Mouse (Mus musculus): Measurements from ENCODE around the gene Avpi1.
"Not testable (repeated sequence)": the region's sequence is repeated elsewhere in the genome, so short reads cannot be mapped to it uniquely, and the experiment has no call there.

Avpi1 gene

GRCm38 (mm10) chr19:42115783-42116335 is 13.0 kb downstream of the Avpi1 start:
- DNase-seq (ENCODE audit: low read depth, low spot score) = no peak

- no peak for DNase-seq (ENCODE audit: low read depth, low spot score)
Measured at GRCm38 (mm10) chr19:42104681-42105080, 24.2 kb downstream of the Avpi1 start.

GRCm38 (mm10) chr19:42099406-42099805 is 29.5 kb downstream of the Avpi1 start:
- no peak for DNase-seq (ENCODE audit: low read depth, low spot score)

- no peak for DNase-seq (ENCODE audit: low read depth, low spot score)
Measured at GRCm38 (mm10) chr19:42090637-42091141, 38.2 kb downstream of the Avpi1 start.

GRCm38 (mm10) chr19:42089748-42090595 is 38.9 kb downstream of the Avpi1 start, which contains the start of gene Pi4k2a:
Pi4k2a (plus strand) TSS chr19:42090470.
- peak; percentile 99 for DNase-seq (ENCODE audit: low read depth, low spot score)

- no peak for DNase-seq (ENCODE audit: low read depth, low spot score)
Measured at GRCm38 (mm10) chr19:42089103-42089747, 39.6 kb downstream of the Avpi1 start.

GRCm38 (mm10) chr19:42086166-42086565 is 42.7 kb downstream of the Avpi1 start, which contains the start of gene Morn4:
Morn4 (minus strand) TSS chr19:42086357.
- peak; percentile 90 for DNase-seq (ENCODE audit: low read depth, low spot score)

- no peak for DNase-seq (ENCODE audit: low read depth, low spot score)
Measured at GRCm38 (mm10) chr19:42085690-42086089, 43.2 kb downstream of the Avpi1 start.

GRCm38 (mm10) chr19:42081613-42082012 is 47.2 kb downstream of the Avpi1 start:
- not testable (repeated sequence) for DNase-seq (ENCODE audit: low read depth, low spot score)

GRCm38 (mm10) chr19:42080469-42080868 is 48.4 kb downstream of the Avpi1 start:
- no peak for DNase-seq (ENCODE audit: low read depth, low spot score)

- DNase-seq (ENCODE audit: low read depth, low spot score) = no peak
Measured at GRCm38 (mm10) chr19:42079950-42080349, 48.9 kb downstream of the Avpi1 start.

GRCm38 (mm10) chr19:42079006-42079405 is 49.9 kb downstream of the Avpi1 start:
- DNase-seq (ENCODE audit: low read depth, low spot score) = no peak

GRCm38 (mm10) chr19:42078566-42078965 is 50.3 kb downstream of the Avpi1 start:
- DNase-seq (ENCODE audit: low read depth, low spot score) = no peak

GRCm38 (mm10) chr19:42075992-42076391 is 52.9 kb downstream of the Avpi1 start:
- no peak for DNase-seq (ENCODE audit: low read depth, low spot score)

- no peak for DNase-seq (ENCODE audit: low read depth, low spot score)
Measured at GRCm38 (mm10) chr19:42075051-42075450, 53.8 kb downstream of the Avpi1 start.

Measured in retina, postnatal 7 days (tissue).